Mouse (Mus musculus) midbrain, embryonic 13.5 days (tissue): ENCODE data around the gene Hprt. TPM values are rescaled to one million over a fixed set of nuclear protein-coding genes. Genes with fewer than 3 reads are reported as not detected.
A peak's percentile ranks its signal among the peaks of the same experiment; 100 is the strongest.

Experiments used
- ATAC-seq: fragments of 200-750 bp; cut with Nextera tagmentation; 2 replicates; pipeline ENCODE4 v1.8.0; 2017; ENCODE audit warnings: mild to moderate bottlenecking, moderate TSS enrichment, moderate library complexity
- H3K27ac ChIP-seq: fragments of 300-500 bp; sonication (generic); 2 replicates; pipeline ENCODE4 v1.5.1; 2015; ENCODE audit warnings: inconsistent platforms, mild to moderate bottlenecking, moderate library complexity
- H3K27me3 ChIP-seq: fragments of 300-500 bp; sonication (generic); 2 replicates; pipeline ENCODE4 v1.6.1; 2015; ENCODE audit warnings: mild to moderate bottlenecking, inconsistent platforms
- H3K36me3 ChIP-seq: fragments of 300-500 bp; sonication (generic); 2 replicates; pipeline ENCODE4 v1.6.1; 2015; ENCODE audit warnings: mild to moderate bottlenecking, inconsistent platforms
- H3K4me1 ChIP-seq: fragments of 300-500 bp; sonication (generic); replicated peaks from 2 replicates; pipeline ENCODE4 v1.6.1; 2015; ENCODE audit warnings: inconsistent platforms
- H3K4me2 ChIP-seq: fragments of 300-500 bp; sonication (generic); replicated peaks from 2 replicates; pipeline ENCODE4 v1.6.1; 2015; ENCODE audit warnings: moderate library complexity, mild to moderate bottlenecking, inconsistent platforms
- H3K4me3 ChIP-seq: fragments of 300-500 bp; sonication (generic); replicated peaks from 2 replicates; pipeline ENCODE4 v1.5.1; 2015; ENCODE audit warnings: mild to moderate bottlenecking, inconsistent platforms
- H3K9ac ChIP-seq: fragments of 300-500 bp; sonication (generic); replicated peaks from 2 replicates; pipeline ENCODE4 v1.6.1; 2015; ENCODE audit warnings: mild to moderate bottlenecking, inconsistent platforms
- H3K9me3 ChIP-seq: fragments of 300-500 bp; sonication (generic); 2 replicates; pipeline ENCODE4 v1.6.1; 2016; ENCODE audit warnings: mild to moderate bottlenecking, inconsistent platforms
- WGBS: fragments of 180-500 bp; shearing (Covaris S2); methylation state at CpG from one replicate; pipeline ENCODE4 v1.1.7; 2015; 5-methylcytosine and 5-hydroxymethylcytosine counted together
- microRNA counts: library from miRNA; unstranded; fragments of <30 nt; microRNA quantifications from one replicate; lab custom pipeline; 2016
- microRNA-seq: library from miRNA; unstranded; fragments of <30 nt; microRNA quantifications from one replicate; pipeline ENCODE4, GENCODE M21; 2016
- polyA plus RNA-seq: library from polyadenylated mRNA; unstranded; fragments of >200 nt; fragmentation: Nextera tagmentation; extraction: Ambion mirVana; gene quantifications from 2 replicates; pipeline ENCODE4 v1.2.1, GENCODE M21; 2015

The Hprt gene
- polyA plus RNA-seq, 1 experiment from 2014 or later: 57.4 TPM

GRCm38 (mm10) chrX:53059426-53060007 lies 71.6 kb downstream of the Hprt start:
- Histone ChIP-seq H3K27ac (no peak overlapping the region), H3K9me3 (no peaks in the 10 kb centered on the region), H3K4me1 (0 out of 2 replicates have a peak, but pooled peaks cover 4% of the 10 kb centered on the region), H3K27me3 (peaks cover 18% of the 10 kb centered on the region), H3K9ac (no peak overlapping the region), H3K36me3 (no peaks in the 10 kb centered on the region), H3K4me3 (no peak overlapping the region), H3K4me2 (no peak overlapping the region)
- no peak for ATAC-seq
- 23% methylated on average over 11 of the region's 11 CpGs for WGBS

GRCm38 (mm10) chrX:53064406-53064805 lies 76.5 kb downstream of the Hprt start:
- Histone ChIP-seq H3K4me1 (no peaks in the 10 kb centered on the region), H3K4me2 (no peak overlapping the region), H3K36me3 (no peaks in the 10 kb centered on the region), H3K9me3 (no peaks in the 10 kb centered on the region), H3K4me3 (no peak overlapping the region), H3K9ac (no peak overlapping the region), H3K27ac (no peak overlapping the region), H3K27me3 (peaks cover 17% of the 10 kb centered on the region; the same call in 1 of the 2 replicates)
- 83% methylated on average over 3 of the region's 3 CpGs for WGBS
- ATAC-seq: no peak

MicroRNAs within 50 kb of the gene (microRNA counts, 519-probe panel; counts per million panel counts)
- microRNA mmu-miR-322 (lab: Ali Mortazavi, UCI) (4,602 counts per million, percentile 83 among the panel's probes with 10 or more counts), microRNA mmu-miR-351 (lab: Ali Mortazavi, UCI) (110 counts per million, percentile 56 among the panel's probes with 10 or more counts), microRNA mmu-miR-450a-3p (lab: Ali Mortazavi, UCI) (110 counts per million, percentile 56 among the panel's probes with 10 or more counts), microRNA mmu-miR-450a-5p (lab: Ali Mortazavi, UCI) (3,775 counts per million, percentile 71 among the panel's probes with 10 or more counts), microRNA mmu-miR-450b-3p (lab: Ali Mortazavi, UCI) (110 counts per million, percentile 56 among the panel's probes with 10 or more counts), microRNA mmu-miR-450b-5p (lab: Ali Mortazavi, UCI) (110 counts per million, percentile 56 among the panel's probes with 10 or more counts), microRNA mmu-miR-503 (lab: Ali Mortazavi, UCI) (110 counts per million, percentile 56 among the panel's probes with 10 or more counts), microRNA mmu-miR-542-3p (lab: Ali Mortazavi, UCI) (110 counts per million, percentile 56 among the panel's probes with 10 or more counts), microRNA mmu-miR-542-5p (lab: Ali Mortazavi, UCI) (2,679 counts per million, percentile 63 among the panel's probes with 10 or more counts)

Small RNA genes within 50 kb of the gene (microRNA-seq; reads per million reads assigned to microRNA genes)
- 9,288 reads per million, percentile 95 among the genes with 10 or more reads in this experiment for gene Mir322
- gene Mir351: 883 reads per million, percentile 78 among the genes with 10 or more reads in this experiment
- 3.1 reads per million, percentile 11 among the genes with 10 or more reads in this experiment for gene Mir450-1
- 2.3 reads per million, percentile 5 among the genes with 10 or more reads in this experiment for gene Mir450-2
- gene Mir450b: 47.2 reads per million, percentile 45 among the genes with 10 or more reads in this experiment
- 104 reads per million, percentile 53 among the genes with 10 or more reads in this experiment for gene Mir503
- 245 reads per million, percentile 63 among the genes with 10 or more reads in this experiment for gene Mir542

Other genes with a start within 250 kb of the Hprt start
- 4.9 TPM in 2 replicates for gene Ccdc160, start 196.9 kb upstream of the Hprt start, polyA plus RNA-seq
- 91.0 and 94.3 TPM in 2 replicates for gene Phf6, start 75.9 kb upstream of the Hprt start, polyA plus RNA-seq